Mouse (Mus musculus) forebrain, embryonic 15.5 days (tissue): ENCODE data around the gene BC049352. TPM values are rescaled to one million over a fixed set of nuclear protein-coding genes. Genes with fewer than 3 reads are reported as not detected.

ENCODE experiments used
- ATAC-seq: fragments of 200-750 bp; cut with Nextera tagmentation; replicated peaks from 2 replicates; pipeline ENCODE4 v1.8.0; 2017; ENCODE audit warnings: mild to moderate bottlenecking, moderate TSS enrichment, moderate library complexity
- H3K27ac ChIP-seq: fragments of 300-500 bp; sonication (generic); replicated peaks from 2 replicates; pipeline ENCODE4 v1.5.1; 2015; ENCODE audit warnings: mild to moderate bottlenecking, inconsistent platforms
- H3K27me3 ChIP-seq: fragments of 300-500 bp; sonication (generic); 2 replicates; pipeline ENCODE4 v1.6.1; 2015; ENCODE audit warnings: inconsistent platforms
- H3K36me3 ChIP-seq: fragments of 300-500 bp; sonication (generic); 2 replicates; pipeline ENCODE4 v1.6.1; 2015; ENCODE audit warnings: mild to moderate bottlenecking, inconsistent platforms
- H3K4me1 ChIP-seq: fragments of 300-500 bp; sonication (generic); 2 replicates; pipeline ENCODE4 v1.6.1; 2015; ENCODE audit warnings: inconsistent platforms
- H3K4me2 ChIP-seq: fragments of 300-500 bp; sonication (generic); replicated peaks from 2 replicates; pipeline ENCODE4 v1.6.1; 2015; ENCODE audit warnings: mild to moderate bottlenecking, inconsistent platforms
- H3K4me3 ChIP-seq: fragments of 300-500 bp; sonication (generic); 2 replicates; pipeline ENCODE4 v1.5.1; 2015; ENCODE audit warnings: mild to moderate bottlenecking, inconsistent platforms
- H3K9ac ChIP-seq: fragments of 300-500 bp; sonication (generic); replicated peaks from 2 replicates; pipeline ENCODE4 v1.6.1; 2015; ENCODE audit warnings: mild to moderate bottlenecking, inconsistent platforms
- H3K9me3 ChIP-seq: fragments of 300-500 bp; sonication (generic); 2 replicates; pipeline ENCODE4 v1.6.1; 2016; ENCODE audit warnings: inconsistent platforms
- WGBS: fragments of 180-500 bp; shearing (Covaris S2); methylation state at CpG from one replicate; pipeline ENCODE4 v1.1.7; 2015; ENCODE audit warnings: mixed read lengths; 5-methylcytosine and 5-hydroxymethylcytosine counted together
- polyA plus RNA-seq: library from polyadenylated mRNA; unstranded; fragments of >200 nt; fragmentation: Nextera tagmentation; extraction: Ambion mirVana; gene quantifications from 2 replicates; pipeline ENCODE4 v1.2.1, GENCODE M21; 2015

The BC049352 gene
- polyA plus RNA-seq, 1 experiment from 2014 or later, result not detected

DNA sequence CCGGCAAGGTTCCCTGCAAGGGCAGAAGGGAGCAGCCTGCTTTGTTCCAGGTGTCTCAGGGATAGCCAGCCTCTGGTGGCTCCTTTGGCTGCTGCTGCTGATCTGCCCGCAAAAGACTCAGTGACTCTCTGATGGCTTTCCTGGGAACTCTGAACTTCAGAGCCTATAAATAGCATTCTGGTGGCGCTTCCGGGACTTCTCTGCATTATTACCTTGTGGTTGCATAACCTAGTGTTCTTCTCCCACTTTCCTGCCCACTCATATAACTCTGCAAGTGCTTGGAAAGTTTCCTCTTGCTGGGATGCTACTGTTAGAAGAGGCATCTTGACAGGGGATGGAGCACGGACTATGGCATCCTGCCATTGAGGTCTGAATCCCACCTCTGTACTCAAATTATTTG, 15.7 kb downstream of the BC049352 start:
- Histone ChIP-seq H3K9ac (no peak overlapping the region), H3K36me3 (no peaks in the 10 kb centered on the region), H3K27me3 (no peaks in the 10 kb centered on the region), H3K4me3 (no peak overlapping the region), H3K4me1 (no peaks in the 10 kb centered on the region), H3K4me2 (no peak overlapping the region), H3K9me3 (no peaks in the 10 kb centered on the region), H3K27ac (no peak overlapping the region)
- no peak for ATAC-seq
- 92% methylated on average over 5 of the region's 5 CpGs for WGBS

- H3K27me3 ChIP-seq, result no peaks in the 10 kb centered on the region
- no peaks in the 10 kb centered on the region for H3K4me1 ChIP-seq
- whole genome bisulfite sequencing, result 91% methylated on average over 5 of the region's 5 CpGs
- no peak overlapping the region for H3K27ac ChIP-seq
- ATAC-seq, result no peak
- H3K9ac ChIP-seq, result no peak overlapping the region
- no peaks in the 10 kb centered on the region for H3K36me3 ChIP-seq
- H3K9me3 ChIP-seq, result no peaks in the 10 kb centered on the region
- H3K4me3 ChIP-seq, result no peak overlapping the region
- no peak overlapping the region for H3K4me2 ChIP-seq
These were observed 19.6 kb downstream of the BC049352 start for GRCm38 (mm10) chr9:45201319-45201947.

GRCm38 (mm10) chr9:45202021-45202798, 20.4 kb downstream of the BC049352 start:
- H3K27me3 ChIP-seq, result no peaks in the 10 kb centered on the region
- no peak overlapping the region for H3K27ac ChIP-seq
- no peaks in the 10 kb centered on the region for H3K36me3 ChIP-seq
- WGBS, result 80% methylated on average over 9 of the region's 9 CpGs
- no peak overlapping the region for H3K9ac ChIP-seq
- H3K4me2 ChIP-seq, result no peak overlapping the region
- H3K9me3 ChIP-seq, result no peaks in the 10 kb centered on the region
- H3K4me3 ChIP-seq, result no peak overlapping the region
- ATAC-seq, result no peak
- no peaks in the 10 kb centered on the region for H3K4me1 ChIP-seq

DNA sequence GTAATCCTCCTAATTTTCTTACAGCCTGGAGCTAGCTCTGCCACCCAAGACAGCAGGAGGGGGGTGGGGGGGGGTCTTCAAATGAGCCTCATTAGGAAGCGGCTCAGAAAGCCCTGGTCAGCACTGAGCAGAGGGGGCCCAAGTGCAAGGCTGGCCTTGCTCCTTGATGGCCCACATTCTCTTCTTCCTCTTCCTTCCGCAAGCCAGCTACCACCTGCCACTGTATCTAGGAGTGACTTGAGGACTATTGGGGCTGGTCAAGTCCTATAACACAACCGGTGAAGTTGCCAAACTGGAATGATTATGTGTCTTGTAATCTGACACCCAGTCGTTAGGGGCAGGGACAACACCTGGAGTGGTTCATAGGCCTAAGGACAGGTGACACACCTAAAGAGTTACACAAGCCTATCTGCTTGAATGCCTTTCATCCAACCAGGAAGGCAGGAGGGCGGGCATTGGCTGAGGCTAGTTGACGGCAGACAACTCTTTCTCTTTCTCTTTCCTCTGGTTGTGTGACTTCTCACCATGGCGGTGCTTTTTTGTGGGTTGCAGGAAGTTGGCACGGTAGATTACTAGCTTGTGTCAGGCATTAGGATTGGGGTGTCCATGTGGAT, 22.1 kb downstream of the BC049352 start, which contains the start of gene Tmprss4:
Gene Tmprss4 (minus strand): TSS at position 296 of the 614 bp plus-strand sequence.
- H3K36me3 ChIP-seq, result no peaks in the 10 kb centered on the region
- no peaks in the 10 kb centered on the region for H3K4me1 ChIP-seq
- H3K27ac ChIP-seq, result no peak within 1 kb of the TSS
- H3K4me2 ChIP-seq, result no peak within 1 kb of the TSS
- ATAC-seq, result no peak
- H3K9me3 ChIP-seq, result no peaks in the 10 kb centered on the region
- H3K4me3 ChIP-seq, result no peak within 1 kb of the TSS
- H3K27me3 ChIP-seq, result no peaks in the 10 kb centered on the region
- no peak within 1 kb of the TSS for H3K9ac ChIP-seq
- WGBS, result 82% methylated on average over 8 of the region's 8 CpGs

- Histone ChIP-seq H3K4me3 (no peak overlapping the region), H3K4me2 (no peak overlapping the region), H3K27ac (no peak overlapping the region), H3K27me3 (no peaks in the 10 kb centered on the region), H3K9ac (no peak overlapping the region), H3K36me3 (no peaks in the 10 kb centered on the region), H3K9me3 (no peaks in the 10 kb centered on the region), H3K4me1 (no peaks in the 10 kb centered on the region)
- WGBS, result 87% methylated on average over 5 of the region's 5 CpGs
- no peak for ATAC-seq
These were observed 23.3 kb downstream of the BC049352 start for GRCm38 (mm10) chr9:45205143-45205542.

DNA sequence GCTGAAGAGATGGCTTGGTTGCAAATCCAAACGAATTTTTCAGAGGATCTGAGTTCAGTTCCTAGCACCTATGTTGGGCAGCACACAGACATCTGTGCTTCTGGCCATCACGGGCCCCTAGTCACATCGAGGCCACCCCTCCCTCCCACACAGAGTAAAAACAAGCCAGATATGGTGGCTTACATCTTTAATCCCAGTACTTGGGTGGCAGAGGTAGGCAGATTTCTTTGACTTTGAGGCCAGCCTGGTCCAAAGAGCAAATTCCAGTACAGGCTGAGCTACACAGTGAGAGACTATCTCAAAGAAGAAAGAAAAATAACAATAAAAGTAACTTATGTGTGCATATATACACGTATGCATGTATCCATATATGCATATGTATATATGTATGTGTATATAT, 24.3 kb downstream of the BC049352 start:
- no peak overlapping the region for H3K27ac ChIP-seq
- WGBS, result 73% methylated on average over 4 of the region's 4 CpGs

DNA sequence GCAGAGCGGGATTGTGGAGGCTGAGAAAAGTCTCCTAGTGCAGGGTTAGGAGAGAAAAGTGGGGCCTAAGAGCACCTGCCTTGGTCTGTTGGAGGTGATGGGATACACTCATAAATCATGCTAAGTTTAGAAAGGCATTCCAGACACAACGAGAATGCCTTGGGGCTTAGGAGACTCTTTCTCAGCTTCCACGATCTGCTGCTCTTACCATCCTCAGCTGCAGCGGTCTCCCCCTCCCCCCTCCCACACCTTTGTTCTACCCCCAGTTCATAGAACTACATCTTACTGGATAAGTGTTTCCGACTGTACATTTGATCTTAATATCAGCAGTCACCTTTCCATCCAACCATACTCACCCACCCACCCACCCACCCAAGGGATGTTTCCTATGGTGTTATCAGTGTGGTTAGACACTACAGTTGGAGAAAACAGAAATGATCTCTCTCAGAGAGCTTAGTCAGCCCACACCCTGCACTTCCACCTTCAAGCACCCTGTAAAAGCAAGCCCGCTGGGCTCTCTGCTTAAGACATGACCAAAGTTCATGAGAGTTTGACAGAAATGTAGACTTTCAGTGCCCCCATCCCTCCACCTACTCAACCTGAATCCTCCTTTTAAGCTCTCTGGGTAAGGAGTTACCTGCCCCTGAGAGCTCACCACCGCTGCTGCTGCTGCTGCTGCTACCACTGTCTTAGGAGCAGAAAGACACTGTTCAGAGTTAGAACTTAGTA, 25.4 kb downstream of the BC049352 start:
- Histone ChIP-seq H3K27me3 (no peaks in the 10 kb centered on the region), H3K9me3 (no peaks in the 10 kb centered on the region), H3K9ac (no peak overlapping the region), H3K36me3 (no peaks in the 10 kb centered on the region), H3K4me1 (no peaks in the 10 kb centered on the region), H3K27ac (no peak overlapping the region), H3K4me2 (no peak overlapping the region), H3K4me3 (no peak overlapping the region)
- ATAC-seq, result no peak
- WGBS, result 85% methylated on average over 7 of the region's 7 CpGs

More for the DNA sequence above, 24.3 kb downstream of the BC049352 start:
- Histone ChIP-seq H3K4me2 (no peak overlapping the region), H3K4me3 (no peak overlapping the region), H3K27me3 (no peaks in the 10 kb centered on the region), H3K36me3 (no peaks in the 10 kb centered on the region), H3K9me3 (no peaks in the 10 kb centered on the region), H3K4me1 (no peaks in the 10 kb centered on the region), H3K9ac (no peak overlapping the region)
- ATAC-seq, result no peak

DNA sequence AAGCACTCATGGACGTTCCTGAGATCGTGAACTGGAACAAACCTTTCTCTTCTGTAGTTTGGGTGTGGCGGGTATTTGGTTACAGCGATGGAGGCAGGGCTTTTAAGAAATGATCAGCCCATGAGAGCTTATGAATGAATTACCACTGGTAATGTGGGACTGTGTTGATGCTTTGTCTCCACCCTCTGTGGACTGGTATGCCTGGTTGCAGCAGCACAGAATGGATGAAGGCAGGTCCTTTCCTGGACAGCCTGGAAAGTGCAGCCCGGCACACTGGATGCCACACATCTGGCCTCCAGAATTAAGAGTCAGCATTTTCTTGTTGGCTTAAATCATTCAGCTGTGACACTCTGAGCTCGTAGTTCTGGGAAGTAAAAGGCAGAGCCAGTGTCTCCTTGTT, 30.2 kb downstream of the BC049352 start:
- no peaks in the 10 kb centered on the region for H3K9me3 ChIP-seq
- H3K4me1 ChIP-seq, result no peaks in the 10 kb centered on the region
- H3K36me3 ChIP-seq, result no peaks in the 10 kb centered on the region
- H3K27me3 ChIP-seq, result no peaks in the 10 kb centered on the region
- no peak for ATAC-seq
- WGBS, result 71% methylated on average over 6 of the region's 6 CpGs
- H3K27ac ChIP-seq, result no peak overlapping the region
- no peak overlapping the region for H3K9ac ChIP-seq
- no peak overlapping the region for H3K4me3 ChIP-seq
- H3K4me2 ChIP-seq, result no peak overlapping the region

- Histone ChIP-seq H3K27ac (no peak overlapping the region), H3K4me2 (no peak overlapping the region), H3K4me3 (no peak overlapping the region), H3K9ac (no peak overlapping the region), H3K36me3 (no peaks in the 10 kb centered on the region), H3K27me3 (no peaks in the 10 kb centered on the region), H3K4me1 (no peaks in the 10 kb centered on the region), H3K9me3 (no peaks in the 10 kb centered on the region)
- ATAC-seq, result no peak
- WGBS, result 63% methylated on average over 11 of the region's 11 CpGs
These were observed 33.8 kb downstream of the BC049352 start for GRCm38 (mm10) chr9:45215526-45216179.

- no peak overlapping the region for H3K4me3 ChIP-seq
- H3K9me3 ChIP-seq, result no peaks in the 10 kb centered on the region
- H3K27me3 ChIP-seq, result no peaks in the 10 kb centered on the region
- no peak overlapping the region for H3K27ac ChIP-seq
- no peak overlapping the region for H3K9ac ChIP-seq
- H3K4me1 ChIP-seq, result no peaks in the 10 kb centered on the region
- no peak overlapping the region for H3K4me2 ChIP-seq
- ATAC-seq, result no peak
- 82% methylated on average over 3 of the region's 3 CpGs for WGBS
- no peaks in the 10 kb centered on the region for H3K36me3 ChIP-seq
These were observed 37.8 kb downstream of the BC049352 start for GRCm38 (mm10) chr9:45219644-45220043.

DNA sequence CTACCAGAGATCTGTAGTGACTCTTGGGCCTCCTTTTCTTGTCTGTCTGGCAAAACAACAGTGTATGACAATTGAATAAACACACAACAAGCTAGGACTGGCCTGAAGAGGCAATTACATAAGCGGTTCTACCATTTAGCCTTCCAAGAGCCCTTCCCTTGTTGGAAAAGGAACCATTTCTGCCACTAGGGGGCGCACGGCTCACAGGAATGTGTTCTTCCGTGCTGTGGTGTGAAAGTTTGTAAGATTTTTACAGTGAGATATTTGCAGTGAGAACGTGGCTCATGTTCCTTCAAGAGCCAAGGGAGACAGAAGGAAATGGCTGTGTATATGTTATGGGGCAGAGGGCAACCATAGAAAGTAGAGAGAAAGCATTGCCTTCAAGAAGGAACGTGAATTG, 39.8 kb downstream of the BC049352 start:
- 14% methylated on average over 6 of the region's 6 CpGs for WGBS
- H3K27ac ChIP-seq, result no peak overlapping the region

More for the DNA sequence above, 39.8 kb downstream of the BC049352 start:
- Histone ChIP-seq H3K4me3 (no peak overlapping the region), H3K4me2 (no peak overlapping the region), H3K4me1 (no peaks in the 10 kb centered on the region), H3K9ac (no peak overlapping the region), H3K36me3 (no peaks in the 10 kb centered on the region), H3K27me3 (no peaks in the 10 kb centered on the region), H3K9me3 (no peaks in the 10 kb centered on the region)
- ATAC-seq, result no peak
